Mouse (Mus musculus) brain, embryonic 14.5 days (tissue): Measurements from ENCODE around the gene Cox10. TPM values are rescaled to one million over a fixed set of nuclear protein-coding genes. Genes with fewer than 3 reads are reported as not detected.

ENCODE experiments used
- DNase-seq: peaks from one replicate; pipeline ENCODE4 v3.0.0-alpha.2; 2011; ENCODE audit warnings: low read depth
- CTCF ChIP-seq: fragments of 200-500 bp; IDR thresholded peaks from 2 replicates; pipeline ENCODE4 v1.5.1; 2012; ENCODE audit warnings: inconsistent platforms, mild to moderate bottlenecking, moderate library complexity, borderline replicate concordance; ENCODE audit not compliant: insufficient read depth, insufficient read length; ENCODE audit errors: extremely low read depth
- POLR2A ChIP-seq: fragments of 200-500 bp; IDR thresholded peaks from 2 replicates; pipeline ENCODE4 v1.6.1; 2012; ENCODE audit warnings: mild to moderate bottlenecking, inconsistent platforms, borderline replicate concordance; ENCODE audit not compliant: poor library complexity, insufficient read depth, insufficient read length, severe bottlenecking; ENCODE audit errors: extremely low read depth
- polyA plus RNA-seq: library from polyadenylated mRNA; depleted of rRNA; stranded (reverse); fragments of >200 nt; gene quantifications from 2 replicates; pipeline ENCODE4 v1.2.3, GENCODE M21; 2012; rRNA removed

Cox10 gene
- polyA plus RNA-seq, 1 experiment, result 16.8 TPM

- DNase-seq, result peak; percentile 22
- TF ChIP-seq CTCF, result no peak
Observed at GRCm38 (mm10) chr11:63918321-63919105, 160.8 kb downstream of the Cox10 start.

- TF ChIP-seq CTCF, result no peak
- no peak for TF ChIP-seq POLR2A
- no peak for DNase-seq
Observed at GRCm38 (mm10) chr11:63917561-63917960, 161.7 kb downstream of the Cox10 start.

- peak; percentile 87 for DNase-seq
- TF ChIP-seq POLR2A (no peak), CTCF (no peak)
Observed at GRCm38 (mm10) chr11:63914388-63914787, 164.9 kb downstream of the Cox10 start.

- DNase-seq, result no peak
Observed at GRCm38 (mm10) chr11:63913936-63914335, 165.3 kb downstream of the Cox10 start.

More at GRCm38 (mm10) chr11:63913936-63914335, 165.3 kb downstream of the Cox10 start:
- no peak for TF ChIP-seq CTCF
- no peak for TF ChIP-seq POLR2A

Other genes with a start within 250 kb of the Cox10 start
- 7.9 and 10.5 TPM in 2 replicates for gene Hs3st3b1, start 157.2 kb downstream of the Cox10 start, polyA plus RNA-seq